Mouse (Mus musculus) embryonic stem cell, embryonic (primary cell): ENCODE results near the gene Cbx8.

Source experiments
- CTCF ChIA-PET, 4 experiments: fragments of 300-600 bp in 2 of 4; fragments of 350-600 bp in 2 of 4; sonication (Branson Sonifier 250); formaldehyde crosslinking; loops; one replicate each; lab custom pipeline; 2022; ENCODE audit warnings: inconsistent platforms in 2 of 4; lab: Charles Lee
- POLR2A ChIA-PET, 4 experiments: fragments of 300-600 bp in 2 of 4; fragments of 350-600 bp in 2 of 4; sonication (Branson Sonifier 250); formaldehyde crosslinking; loops; one replicate each; lab custom pipeline; 2022; ENCODE audit warnings: antibody characterized with exemption in 4 of 4, inconsistent platforms in 1 of 4; lab: Charles Lee

Gene Cbx8

DNA sequence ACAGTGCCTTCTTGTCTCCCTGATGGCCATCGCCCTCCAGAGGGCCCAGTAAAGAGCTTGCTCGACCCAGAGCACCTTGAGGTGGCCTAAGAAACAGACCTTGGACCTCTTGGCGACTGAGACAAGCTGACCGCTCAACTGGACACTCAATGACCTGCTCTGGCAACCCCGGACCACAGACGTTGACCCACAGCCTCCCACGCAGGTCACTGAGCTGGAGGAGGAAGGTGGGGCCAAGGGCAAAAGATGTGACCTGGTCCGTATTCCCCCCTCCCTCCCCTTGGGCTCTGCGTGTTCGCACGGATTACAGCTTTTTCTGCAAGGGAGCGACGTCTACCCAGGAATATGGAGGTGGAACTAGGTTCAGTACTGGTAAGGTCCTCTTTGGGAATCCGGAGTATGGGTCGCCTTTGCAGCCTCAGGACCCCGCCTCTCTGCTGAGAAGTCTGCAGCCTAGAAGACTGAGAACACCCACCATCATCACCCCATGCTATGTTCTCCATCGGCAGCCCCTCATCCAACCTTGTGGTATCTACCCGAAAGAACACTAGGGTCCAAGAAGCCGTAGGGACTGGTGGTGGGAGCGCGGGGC, 5.6 kb downstream of the Cbx8 start:
- ChIA-PET CTCF (interaction anchor here (0.6 to 4.3 kb wide), 21 partner anchors 10 to 447 kb away, joined by 3 to 16 read pairs (median 4); partner anchors contain the start of genes Cbx2 (in 2 of the 4) and Cbx4 (in 1 of the 4)), POLR2A (interaction anchor here (0.7 to 3.3 kb wide), 15 partner anchors 11 to 180 kb away, joined by 3 to 15 read pairs (median 4); partner anchors contain the start of gene Cbx4 (in 2 of the 4))

DNA sequence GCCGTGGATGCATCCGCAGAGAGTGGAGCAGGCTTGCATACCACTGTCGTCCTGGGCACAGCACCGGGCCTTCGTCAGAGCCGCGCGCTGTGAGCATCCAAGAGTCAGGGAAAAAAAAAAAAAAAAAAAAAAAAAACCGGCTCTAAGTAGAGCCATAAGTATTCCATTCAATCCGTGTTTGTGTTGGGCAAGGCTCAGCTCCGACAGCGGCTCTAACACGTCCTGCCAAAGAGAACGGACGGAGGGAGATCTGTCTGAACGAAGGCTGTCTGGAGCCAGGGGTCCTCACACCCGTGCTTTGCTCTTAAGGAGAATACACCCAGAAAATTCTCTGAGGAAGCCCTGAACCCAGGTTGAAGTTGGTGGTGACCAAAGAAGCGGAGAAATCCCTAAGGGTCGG, 6.1 kb downstream of the Cbx8 start:
- ChIA-PET POLR2A (interaction anchor here in 3 of 4 experiments (0.7 to 3.3 kb wide), 9 partner anchors 9 to 54 kb away, joined by 3 to 15 read pairs (median 7); partner anchors contain the start of gene Cbx4 (in 1 of the 3)), CTCF (interaction anchor here in 3 of 4 experiments (0.6 to 4.3 kb wide), 13 partner anchors 11 to 1218 kb away, joined by 3 to 16 read pairs (median 4); partner anchors contain the start of gene Cbx4 (in 1 of the 3))

DNA sequence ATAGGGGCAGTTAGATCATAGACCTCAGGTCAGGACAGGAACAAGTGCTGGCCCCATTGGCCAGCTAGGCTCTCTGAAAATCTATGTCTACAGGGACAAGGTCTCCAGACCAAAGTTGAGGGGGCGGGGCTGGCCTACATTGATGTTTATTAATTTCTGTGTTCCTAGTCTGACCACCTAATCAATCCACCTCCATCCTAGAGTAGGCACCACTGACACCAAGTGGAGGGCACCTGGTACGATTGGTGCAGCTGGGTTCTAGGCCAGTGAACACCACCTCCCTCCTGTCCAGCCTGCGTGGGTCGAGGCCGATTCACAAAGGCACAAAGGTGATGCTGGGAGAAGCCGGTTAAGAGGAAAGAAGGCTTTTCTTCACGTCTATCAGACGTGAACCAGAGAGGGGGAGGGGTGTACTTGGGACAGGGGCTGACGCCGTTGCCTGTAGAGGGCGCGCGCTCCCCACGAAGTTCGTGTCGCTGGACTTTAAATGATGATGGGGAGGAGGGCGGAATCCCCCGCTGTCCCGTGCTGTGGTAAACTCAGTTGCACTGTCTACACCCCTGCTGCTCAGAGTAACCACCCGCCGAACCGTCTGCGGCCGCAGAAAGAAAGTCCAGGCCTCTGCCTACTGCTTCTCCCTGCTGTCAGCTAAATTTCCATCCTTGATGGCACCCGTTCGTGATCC, 6.8 kb downstream of the Cbx8 start:
- ChIA-PET CTCF (interaction anchor here (0.6 to 4.3 kb wide), 15 partner anchors 9 to 1219 kb away, joined by 3 to 16 read pairs (median 4); partner anchors contain the start of genes Cbx2 (in 2 of the 4) and Cbx4 (in 1 of the 4)), POLR2A (interaction anchor here in 3 of 4 experiments (0.7 to 2.8 kb wide), 6 partner anchors 8 to 12 kb away, joined by 3 to 14 read pairs (median 4); no protein-coding TSS in a partner anchor)

DNA sequence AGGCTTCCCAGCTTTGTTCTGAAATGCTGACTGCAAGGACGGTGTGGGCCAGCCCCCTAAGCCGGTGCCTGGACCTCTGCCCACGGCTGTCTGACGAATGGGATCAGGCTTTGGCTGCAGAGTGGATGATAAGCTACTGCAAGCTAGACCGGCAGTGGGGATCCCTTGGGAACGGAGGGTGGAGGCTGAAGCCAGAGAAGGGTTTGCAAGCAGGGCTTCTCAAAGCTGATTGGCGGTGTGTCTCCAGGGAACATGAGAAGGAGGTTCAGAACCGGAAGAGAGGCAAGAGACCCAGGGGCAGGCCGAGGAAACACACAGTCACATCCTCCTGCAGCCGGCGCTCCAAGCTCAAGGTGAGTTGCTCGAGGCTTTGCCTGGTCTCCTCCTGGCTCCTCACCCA, 14.6 kb downstream of the Cbx8 start:
- POLR2A ChIA-PET: interaction anchor here in 3 of 4 experiments (0.5 to 3.4 kb wide), 7 partner anchors 8 to 60 kb away, joined by 3 to 14 read pairs (median 3); partner anchors contain the start of gene Cbx4 (in 1 of the 3)

DNA sequence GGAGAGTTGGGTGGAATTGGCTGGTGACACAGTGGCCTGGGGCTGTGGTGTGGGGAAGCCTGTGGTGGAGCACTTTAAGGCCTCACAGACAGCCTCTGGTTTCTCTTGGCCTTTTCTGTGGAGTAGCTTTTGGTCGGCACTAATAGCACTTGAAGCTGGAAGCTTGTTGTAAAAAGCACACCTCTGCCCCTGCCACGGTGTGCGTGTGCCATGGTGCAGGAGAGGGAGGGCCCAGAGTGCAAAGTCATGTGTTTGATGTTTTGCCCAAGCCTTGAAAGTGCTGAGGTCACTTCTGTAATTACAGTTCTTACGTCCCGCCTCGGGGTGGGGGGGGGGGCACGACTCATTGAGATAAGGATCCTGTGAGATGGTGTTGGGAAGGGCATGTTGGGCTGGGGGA, 16.5 kb downstream of the Cbx8 start:
- CTCF ChIA-PET: interaction anchor here in 3 of 4 experiments (0.6 to 2.6 kb wide), 11 partner anchors 8 to 451 kb away, joined by 3 to 12 read pairs (median 5); no protein-coding TSS in a partner anchor
- POLR2A ChIA-PET: interaction anchor here (0.6 to 3.4 kb wide), 20 partner anchors 9 to 275 kb away, joined by 3 to 14 read pairs (median 4); partner anchors contain the start of genes Cbx4 (in 1 of the 4) and Cbx8 (in 1 of the 4)

More for the DNA sequence above, 14.6 kb downstream of the Cbx8 start:
- CTCF ChIA-PET: interaction anchor here in 3 of 4 experiments (0.5 to 1.6 kb wide), 3 partner anchors 7 to 169 kb away, joined by 3 to 4 read pairs (median 3); no protein-coding TSS in a partner anchor

DNA sequence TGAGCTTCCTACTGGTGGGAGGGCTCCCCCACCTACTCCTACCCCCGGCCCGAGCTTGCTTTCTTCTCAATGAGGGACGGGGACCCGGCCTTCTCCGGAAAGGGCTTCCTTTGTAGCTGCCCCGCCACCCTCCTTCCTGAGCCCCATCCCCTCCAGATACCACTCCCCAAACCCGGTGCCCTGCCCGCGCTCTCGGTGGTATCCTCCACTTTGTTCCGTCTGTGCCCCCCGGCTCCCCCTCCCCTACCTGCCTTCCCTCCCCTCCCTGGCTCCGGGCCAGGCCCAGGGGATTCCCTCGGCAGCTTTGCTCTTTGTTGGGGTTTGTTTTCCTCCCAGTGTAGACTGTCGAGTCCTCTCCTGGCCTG, 17.2 kb downstream of the Cbx8 start:
- ChIA-PET POLR2A (interaction anchor here (0.6 to 3.4 kb wide), 28 partner anchors 8 to 919 kb away, joined by 3 to 14 read pairs (median 4); partner anchors contain the start of genes Baiap2 (in 1 of the 4), Cbx4 (in 1 of the 4) and Cbx8 (in 1 of the 4)), CTCF (interaction anchor here (0.7 to 2.8 kb wide), 27 partner anchors 8 to 285 kb away, joined by 3 to 13 read pairs (median 5); partner anchors contain the start of gene Cbx4 (in 1 of the 4))

DNA sequence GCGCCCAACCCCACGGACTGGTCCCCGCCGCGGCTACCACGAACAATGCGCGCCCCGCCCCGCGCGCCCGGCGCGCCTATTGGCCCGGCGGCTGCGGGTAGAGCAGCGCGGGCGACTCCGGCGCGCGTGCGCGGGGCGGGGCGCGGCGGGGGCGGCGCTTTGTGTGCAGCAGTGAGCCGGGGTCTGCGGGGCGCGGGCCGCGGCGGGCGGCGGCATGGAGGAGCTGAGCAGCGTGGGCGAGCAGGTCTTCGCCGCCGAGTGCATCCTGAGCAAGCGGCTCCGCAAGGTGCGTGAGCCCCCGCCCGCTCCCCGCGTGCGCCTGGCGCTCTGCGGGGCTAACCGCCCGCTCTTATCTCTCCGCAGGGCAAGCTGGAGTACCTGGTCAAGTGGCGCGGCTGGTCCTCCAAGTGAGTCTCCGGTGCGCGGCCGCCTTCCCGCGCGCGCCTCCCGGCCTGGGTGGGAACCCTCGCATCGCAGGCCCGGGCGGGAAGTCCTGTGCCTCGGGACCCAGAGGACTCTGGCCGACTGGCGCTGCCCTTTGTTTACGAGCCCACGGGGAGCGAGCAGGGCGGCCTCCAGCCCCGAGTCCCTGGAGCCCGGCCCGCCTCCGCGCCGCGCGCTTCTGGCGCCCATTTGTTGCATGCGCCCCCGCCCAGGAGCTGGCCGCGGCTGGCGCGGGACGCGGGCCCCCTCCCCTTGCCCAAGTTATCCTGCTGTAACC, 17.7 kb downstream of the Cbx8 start, which contains the start of gene Cbx2:
Cbx2 (plus strand) TSS at position 68 of the 721 bp plus-strand sequence.
- ChIA-PET CTCF (interaction anchor here (0.6 to 2.8 kb wide), 30 partner anchors 10 to 581 kb away, joined by 3 to 13 read pairs (median 4); partner anchors contain the start of gene Cbx4 (in 1 of the 4)), POLR2A (interaction anchor here (0.5 to 3.4 kb wide), 26 partner anchors 9 to 919 kb away, joined by 3 to 14 read pairs (median 4); partner anchors contain the start of genes Baiap2 (in 1 of the 4), Cbx4 (in 1 of the 4) and Cbx8 (in 1 of the 4))

DNA sequence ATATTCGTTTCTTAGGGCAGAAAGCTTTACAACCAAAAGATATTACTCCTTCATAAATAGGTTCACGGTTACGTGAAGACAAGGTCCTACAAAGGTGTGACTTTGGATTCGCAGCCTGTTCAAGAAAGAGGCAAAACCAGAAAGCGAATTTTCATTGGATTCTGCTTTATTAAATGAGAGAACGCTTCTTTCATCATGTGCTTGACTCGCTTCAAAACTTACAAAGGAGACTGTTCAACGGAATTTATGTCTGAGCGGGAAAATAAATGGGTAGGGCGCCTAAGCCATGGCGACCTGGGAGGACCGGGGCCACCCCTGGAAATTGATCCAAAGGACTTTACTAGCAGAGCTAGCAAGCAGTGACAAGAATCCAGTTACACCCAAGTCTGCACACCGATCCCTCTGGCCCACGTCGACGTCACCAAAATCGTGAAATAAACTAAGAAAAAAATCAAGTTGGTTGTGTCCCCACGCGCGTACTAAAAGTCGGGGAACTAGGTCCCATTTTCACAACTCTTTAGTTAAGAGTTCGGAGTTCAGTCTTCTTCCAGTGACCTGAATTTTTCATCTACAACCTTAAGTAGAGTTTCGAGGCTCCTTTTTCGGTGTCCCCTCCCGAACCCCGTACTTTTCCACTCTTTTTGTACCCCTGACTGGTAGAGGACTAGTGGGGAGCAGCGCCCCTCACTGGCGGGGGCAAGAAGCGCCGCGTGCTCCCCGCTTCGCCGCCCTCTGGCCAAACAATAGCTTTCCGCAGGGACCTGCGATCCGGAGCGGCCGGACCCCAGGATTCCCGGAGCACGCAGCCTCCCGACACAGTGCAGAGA, 18.5 kb downstream of the Cbx8 start:
- CTCF ChIA-PET: interaction anchor here (0.6 to 2.8 kb wide), 22 partner anchors 11 to 580 kb away, joined by 3 to 13 read pairs (median 4); no protein-coding TSS in a partner anchor

DNA sequence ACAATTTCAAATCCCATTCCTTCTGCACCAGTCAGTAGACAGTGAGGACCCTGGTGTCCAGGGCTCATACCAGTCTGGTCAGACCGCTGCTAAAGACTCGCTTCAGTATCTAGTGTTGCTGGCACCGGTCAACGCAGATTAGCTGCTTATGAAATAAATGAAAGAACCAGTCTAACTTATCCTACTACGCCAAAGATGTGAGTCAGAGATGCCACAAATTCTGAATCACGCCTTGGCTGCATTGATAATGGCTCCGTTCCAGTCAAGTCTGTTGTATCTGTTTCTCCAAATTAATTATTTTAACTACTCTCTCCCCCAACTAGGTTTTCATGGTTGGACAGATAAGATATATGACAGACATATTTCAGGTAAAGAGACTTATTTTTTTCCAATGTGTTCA, 19.6 kb downstream of the Cbx8 start:
- ChIA-PET POLR2A (interaction anchor here in 3 of 4 experiments (0.6 to 1.5 kb wide), 3 partner anchors 13 to 106 kb away, joined by 3 to 5 read pairs (median 3); no protein-coding TSS in a partner anchor), CTCF (interaction anchor here in 2 of 4 experiments (1.1 to 2.8 kb wide), 2 partner anchors 13 kb away, joined by 4 to 8 read pairs; no protein-coding TSS in a partner anchor)

More for the DNA sequence above, 18.5 kb downstream of the Cbx8 start:
- POLR2A ChIA-PET: interaction anchor here in 2 of 4 experiments (0.5 to 2.4 kb wide), 12 partner anchors 12 to 497 kb away, joined by 3 to 11 read pairs (median 3); partner anchors contain the start of gene Cbx8 (in 1 of the 2)

DNA sequence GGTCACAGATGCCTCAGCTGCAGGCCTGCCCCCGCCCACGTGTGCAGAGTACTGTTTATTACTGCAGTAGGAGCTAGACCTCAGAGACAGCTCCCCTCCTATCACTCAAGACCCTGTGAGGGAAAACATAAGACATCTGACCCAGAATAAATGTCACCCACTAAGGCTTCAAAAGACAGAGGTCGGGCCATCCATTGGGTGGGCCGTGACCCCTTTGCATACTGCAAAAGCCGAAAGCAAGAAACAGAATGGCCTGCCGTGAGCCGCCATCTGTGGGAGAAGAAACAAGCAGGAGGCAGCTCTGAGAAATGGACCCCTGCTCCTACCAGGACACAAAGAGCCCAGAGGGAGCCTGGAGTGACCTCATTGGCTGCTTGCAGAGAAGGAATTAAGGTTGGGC, 23.3 kb downstream of the Cbx8 start:
- ChIA-PET POLR2A (interaction anchor here in 2 of 4 experiments (0.6 to 1.1 kb wide), 2 partner anchors 10 to 544 kb away, joined by 3 to 7 read pairs; no protein-coding TSS in a partner anchor), CTCF (interaction anchor here in 3 of 4 experiments (0.6 to 1.0 kb wide), 3 partner anchors 10 to 509 kb away, joined by 3 to 8 read pairs (median 6); no protein-coding TSS in a partner anchor)

DNA sequence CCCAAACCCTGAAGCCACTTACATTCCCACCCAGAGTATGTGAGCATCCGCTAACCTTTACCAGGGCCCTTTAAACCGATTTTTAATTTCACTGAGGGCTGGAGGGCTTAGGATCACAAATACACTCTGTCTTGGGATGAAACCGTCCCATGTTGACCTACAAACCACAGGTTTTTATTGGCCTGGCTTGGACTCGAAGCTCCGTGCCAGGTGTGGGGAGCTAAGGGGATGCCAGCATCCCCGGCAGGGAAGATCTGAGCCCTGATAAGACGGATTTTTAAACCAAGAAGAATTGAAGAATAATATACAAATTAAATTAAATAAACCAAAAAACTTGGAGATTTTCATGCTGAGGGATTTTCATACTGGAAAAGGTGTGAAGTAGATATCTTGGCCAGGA, 26.3 kb downstream of the Cbx8 start:
- POLR2A ChIA-PET: no interaction called here
- CTCF ChIA-PET: no interaction called here

DNA sequence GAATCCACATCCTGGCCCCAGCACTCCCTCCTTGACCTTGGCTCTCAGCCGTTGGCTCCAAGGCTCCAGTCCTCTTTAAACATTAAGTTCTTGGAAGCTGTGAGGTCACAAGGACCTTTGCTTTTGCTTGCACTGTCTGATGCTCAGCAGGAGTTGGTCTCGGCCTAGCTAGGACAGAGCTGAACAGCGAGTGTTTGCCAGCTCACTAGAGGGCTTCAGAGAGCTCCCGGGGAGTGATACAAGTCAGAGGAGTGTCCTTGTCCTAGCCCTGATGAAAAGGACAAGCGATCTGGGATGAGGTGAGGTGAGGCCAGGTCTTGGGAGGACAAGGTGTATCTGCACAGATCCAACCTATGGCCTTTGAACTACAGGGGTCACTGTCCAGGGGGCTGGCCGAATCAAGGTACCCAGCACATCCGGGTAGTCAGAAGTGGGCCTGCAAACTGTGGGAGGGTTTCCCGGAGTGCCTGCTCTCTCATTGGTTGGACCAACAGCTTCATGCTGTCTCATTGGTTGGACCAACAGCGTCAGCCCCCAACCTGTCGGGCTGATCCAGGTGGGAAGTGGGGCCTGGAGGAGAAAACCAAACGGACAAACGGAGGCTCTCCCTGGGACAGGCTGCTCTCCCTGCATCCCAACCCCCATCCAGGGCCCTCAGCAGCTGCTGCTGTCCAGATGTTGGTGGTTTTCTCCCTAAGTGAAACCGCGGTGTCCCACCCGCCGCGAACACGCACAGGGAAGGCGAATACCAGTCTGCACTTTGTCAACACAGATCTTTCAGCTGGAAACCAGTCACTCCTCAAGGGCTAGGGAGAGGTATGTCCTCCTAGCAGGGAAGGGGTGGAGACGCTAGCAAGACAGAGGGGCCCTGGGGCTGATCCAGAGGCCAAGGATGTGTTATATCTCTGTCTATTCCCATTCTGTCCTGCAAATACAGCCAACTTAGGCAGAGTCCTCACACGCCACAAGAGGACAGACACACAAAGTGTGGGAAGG, 33.0 kb downstream of the Cbx8 start:
- ChIA-PET POLR2A (interaction anchor here in 3 of 4 experiments (0.8 to 1.9 kb wide), 18 partner anchors 9 to 243 kb away, joined by 3 to 11 read pairs (median 3); partner anchors contain the start of genes Cbx2 (in 1 of the 3), Cbx4 (in 1 of the 3) and Cbx8 (in 1 of the 3)), CTCF (interaction anchor here (0.5 to 2.9 kb wide), 24 partner anchors 8 to 983 kb away, joined by 3 to 36 read pairs (median 3); partner anchors contain the start of gene Cbx2 (in 3 of the 4))

DNA sequence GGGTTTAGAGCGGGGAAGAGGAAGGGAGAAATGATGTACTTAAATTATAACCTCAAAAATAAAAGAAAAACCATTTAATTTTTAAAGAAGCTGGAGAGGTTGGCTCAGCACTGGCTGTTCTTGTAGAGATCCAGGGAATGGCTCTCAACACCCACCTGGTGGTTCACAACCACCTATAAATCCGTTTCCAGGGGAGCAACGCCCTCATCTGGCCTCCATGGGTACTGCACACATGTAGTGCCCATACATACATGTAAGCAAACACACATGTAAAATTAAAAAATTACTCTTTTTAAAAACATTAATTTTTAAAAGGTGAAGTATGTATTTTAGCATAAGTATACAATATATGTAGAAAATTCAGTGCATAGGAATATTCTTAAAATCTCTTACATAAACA, 34.3 kb downstream of the Cbx8 start:
- POLR2A ChIA-PET: interaction anchor here in 2 of 4 experiments (0.7 to 1.3 kb wide), 3 partner anchors 10 to 1061 kb away, joined by 3 read pairs; partner anchors contain the start of gene Usp36 (in 1 of the 2)
- CTCF ChIA-PET: interaction anchor here in 3 of 4 experiments (0.6 to 2.2 kb wide), 3 partner anchors 7 to 1352 kb away, joined by 3 to 15 read pairs (median 3); partner anchors contain the start of gene Endov (in 1 of the 3)

DNA sequence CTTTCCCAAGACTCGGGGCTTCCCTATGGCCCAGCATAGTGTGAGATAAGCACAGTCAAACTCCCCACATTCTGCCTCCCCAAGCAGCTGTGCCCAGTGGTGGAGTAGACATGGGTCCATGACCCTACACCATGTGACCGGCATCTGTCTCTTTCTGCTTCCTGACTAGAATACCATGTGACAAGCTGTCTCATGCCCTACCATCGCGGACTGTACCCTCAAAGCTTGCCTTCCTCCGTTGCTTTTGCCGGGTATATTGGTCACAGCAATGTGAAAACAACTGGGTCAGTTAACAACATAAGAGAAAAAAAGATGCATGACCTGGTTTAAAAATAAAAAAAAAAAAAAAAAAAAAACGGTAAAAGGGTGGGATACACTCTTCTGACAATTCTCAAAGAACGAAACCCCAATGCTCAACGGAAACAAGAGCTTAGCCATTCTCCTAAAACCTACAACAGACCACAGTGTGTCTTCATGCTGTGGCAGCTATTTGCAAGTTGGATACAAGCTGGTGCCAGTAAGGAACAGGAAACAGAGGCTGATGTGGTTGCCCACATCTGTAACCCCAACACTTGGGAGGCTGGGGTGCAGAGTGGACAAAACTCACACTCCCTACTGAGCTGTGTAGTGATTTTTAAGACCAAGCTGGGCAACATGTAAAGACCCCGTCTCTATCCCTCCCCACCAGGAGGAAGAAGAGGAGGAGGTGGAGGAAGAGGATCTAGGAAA, 35.1 kb downstream of the Cbx8 start:
- ChIA-PET CTCF (interaction anchor here in 3 of 4 experiments (0.6 to 1.1 kb wide), 4 partner anchors 203 to 1351 kb away, joined by 3 to 4 read pairs (median 4); partner anchors contain the start of gene Endov (in 1 of the 3)), POLR2A (interaction anchor here in 2 of 4 experiments (0.7 to 1.3 kb wide), 4 partner anchors 18 to 715 kb away, joined by 3 read pairs; partner anchors contain the start of genes Cbx2 (in 1 of the 2) and Usp36 (in 1 of the 2))
